Mouse (Mus musculus) layer of hippocampus, adult 9-11 months (tissue): Measurements from ENCODE around the gene Atf1.
"Not testable (repeated sequence)": the region's sequence is repeated elsewhere in the genome, so short reads cannot be mapped to it uniquely, and the experiment has no call there.

Experiments used
- DNase-seq: peaks from one replicate; pipeline ENCODE4 v3.0.0; 2022

Gene Atf1

GRCm38 (mm10) chr15:100263246-100263905 is 35.8 kb downstream of the Atf1 start:
- DNase-seq: peak; percentile 24

- no peak for DNase-seq
These were observed 38.1 kb downstream of the Atf1 start for GRCm38 (mm10) chr15:100265586-100266325.

- no peak for DNase-seq
These were observed 41.3 kb downstream of the Atf1 start for GRCm38 (mm10) chr15:100268916-100269315.

DNA sequence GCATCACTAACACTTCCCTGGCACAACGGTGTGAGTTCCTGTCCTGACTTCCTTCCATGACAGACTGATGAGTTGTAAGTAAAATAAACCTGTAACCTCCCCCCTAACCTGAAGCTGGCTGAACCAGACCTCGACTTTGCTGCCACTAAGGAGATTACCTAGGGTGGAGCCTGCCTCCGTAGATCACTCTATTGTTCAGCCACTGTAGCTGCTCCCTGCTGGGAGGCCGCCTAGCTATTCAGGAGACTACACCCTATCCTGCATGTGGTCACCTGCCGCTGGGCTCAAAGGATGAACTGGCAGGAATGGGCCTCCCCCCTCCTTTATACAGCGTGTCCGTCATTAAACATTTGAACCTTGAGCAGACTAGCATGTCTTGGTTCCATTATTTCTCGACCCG is 42.2 kb downstream of the Atf1 start:
- no peak for DNase-seq

GRCm38 (mm10) chr15:100270609-100271008 is 43.0 kb downstream of the Atf1 start:
- not testable (repeated sequence) for DNase-seq

- no peak for DNase-seq
These were observed 43.8 kb downstream of the Atf1 start for GRCm38 (mm10) chr15:100271411-100271810.

GRCm38 (mm10) chr15:100273791-100274308 is 46.2 kb downstream of the Atf1 start:
- DNase-seq: not testable (repeated sequence)

DNA sequence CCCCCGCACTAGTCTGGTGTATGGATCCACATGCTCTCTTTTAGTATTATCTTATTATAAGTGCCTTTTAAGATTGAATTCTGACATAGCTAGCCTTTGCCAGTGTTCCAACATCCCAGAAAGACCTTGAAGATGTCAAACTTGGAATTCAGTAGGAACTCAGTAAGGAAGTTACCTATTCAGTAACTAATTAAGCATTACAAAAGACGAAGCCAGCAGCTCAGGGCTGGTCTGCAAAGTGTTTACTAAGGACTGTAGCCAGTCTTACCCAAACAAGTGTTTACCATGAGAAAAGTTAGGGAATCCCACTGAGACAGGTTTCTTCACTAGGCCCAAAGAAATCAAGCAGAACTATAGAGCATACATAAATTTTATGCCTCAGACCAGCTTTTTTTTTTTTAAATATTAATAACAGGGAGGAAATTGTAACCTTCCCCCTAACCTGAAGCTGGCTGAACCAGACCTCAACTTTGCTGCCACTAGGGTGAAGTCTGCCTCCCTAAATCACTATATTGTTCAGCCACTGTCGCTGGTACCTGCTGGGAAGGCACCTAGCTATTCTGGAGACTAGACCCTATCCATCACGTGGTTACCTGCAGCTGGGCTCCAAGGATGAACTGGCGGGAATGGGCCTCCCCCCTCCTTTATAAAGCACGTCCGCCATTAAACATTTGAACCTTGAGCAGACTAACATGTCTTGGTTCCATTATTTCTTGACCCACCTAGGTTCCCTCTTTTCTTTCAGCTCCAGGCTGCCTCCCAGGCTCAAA is 47.4 kb downstream of the Atf1 start:
- no peak for DNase-seq

DNA sequence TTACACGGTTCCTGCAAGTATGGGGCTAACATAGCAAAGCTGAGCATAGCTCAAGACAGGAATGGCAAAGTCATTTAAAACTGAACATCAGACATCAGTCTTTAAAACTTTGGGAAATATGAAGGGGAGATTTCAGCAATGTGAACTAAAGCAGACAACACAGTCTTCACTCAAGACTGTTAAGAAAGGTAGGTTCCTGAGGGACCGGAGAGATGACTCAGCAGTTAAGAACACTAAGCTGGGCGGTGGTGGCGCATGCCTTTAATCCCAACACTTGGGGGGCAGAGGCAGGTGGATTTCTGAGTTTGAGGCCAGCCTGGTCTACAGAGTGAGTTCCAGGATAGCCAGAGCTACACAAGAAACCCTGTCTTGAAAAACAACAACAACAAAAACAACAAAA is 48.8 kb downstream of the Atf1 start:
- DNase-seq: no peak

- no peak for DNase-seq
These were observed 50.0 kb downstream of the Atf1 start for GRCm38 (mm10) chr15:100277586-100277985.

DNA sequence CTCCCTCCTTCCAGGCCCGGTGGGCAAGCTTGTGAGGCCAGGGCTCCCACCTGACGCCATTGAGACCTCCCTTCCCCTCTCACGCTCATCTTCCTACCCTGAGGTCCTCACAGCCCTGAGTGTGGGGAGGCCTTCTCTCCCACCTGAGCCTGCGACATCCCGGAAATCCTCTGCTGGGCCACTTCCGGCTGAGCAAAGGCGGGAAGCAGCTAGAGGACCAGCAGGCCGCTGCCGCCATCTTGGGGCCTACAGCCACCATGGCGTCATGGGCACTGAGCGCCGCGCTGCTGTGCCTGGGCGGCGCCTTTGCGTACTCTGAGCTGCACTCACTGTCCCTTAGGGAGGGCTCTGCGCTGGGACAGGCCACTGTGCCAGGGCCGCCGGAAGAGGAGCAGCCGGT is 53.0 kb downstream of the Atf1 start, which contains the start of gene Tmprss12:
Tmprss12 (plus strand) TSS at position 212 of the 400 bp plus-strand sequence.
- no peak for DNase-seq

GRCm38 (mm10) chr15:100288980-100289379 is 61.4 kb downstream of the Atf1 start:
- DNase-seq: no peak

DNA sequence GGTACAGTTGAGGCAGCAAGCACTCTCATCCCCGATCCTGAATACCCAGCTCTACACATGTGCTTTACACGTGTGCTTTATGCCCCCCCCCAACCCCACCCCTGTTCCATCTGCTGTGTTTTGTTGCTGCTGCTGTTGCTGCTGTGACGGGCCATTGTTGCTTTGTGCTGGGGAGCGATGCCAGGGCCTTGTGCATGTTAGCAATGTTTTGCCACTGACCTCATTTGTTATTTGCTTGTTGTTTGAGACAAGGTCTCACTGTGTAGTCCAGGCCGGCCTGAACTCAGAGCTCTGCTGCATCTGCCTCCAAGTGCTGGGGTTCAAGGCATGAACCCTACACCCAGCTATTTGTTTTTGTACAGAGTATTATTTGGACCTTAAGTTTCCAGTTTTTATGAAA is 63.2 kb downstream of the Atf1 start:
- peak; percentile 84 for DNase-seq

DNA sequence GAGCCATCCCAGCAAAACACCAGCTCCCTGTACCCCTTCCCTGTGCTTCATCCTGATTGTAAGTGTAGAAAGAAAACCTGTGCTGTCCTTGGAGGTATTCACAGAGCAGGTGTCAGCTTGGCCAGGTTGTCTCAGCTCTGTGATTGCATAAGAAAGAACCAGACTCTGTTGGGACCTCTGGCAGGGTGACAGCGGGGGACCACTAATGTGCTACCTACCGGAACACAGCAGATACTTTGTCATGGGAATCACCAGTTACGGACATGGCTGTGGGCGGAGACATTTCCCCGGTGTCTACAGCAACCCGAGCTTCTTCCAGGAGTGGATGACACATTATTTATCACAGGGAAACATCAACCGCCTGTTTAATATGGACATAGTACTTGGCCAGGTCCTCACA is 64.7 kb downstream of the Atf1 start:
- DNase-seq: no peak

DNA sequence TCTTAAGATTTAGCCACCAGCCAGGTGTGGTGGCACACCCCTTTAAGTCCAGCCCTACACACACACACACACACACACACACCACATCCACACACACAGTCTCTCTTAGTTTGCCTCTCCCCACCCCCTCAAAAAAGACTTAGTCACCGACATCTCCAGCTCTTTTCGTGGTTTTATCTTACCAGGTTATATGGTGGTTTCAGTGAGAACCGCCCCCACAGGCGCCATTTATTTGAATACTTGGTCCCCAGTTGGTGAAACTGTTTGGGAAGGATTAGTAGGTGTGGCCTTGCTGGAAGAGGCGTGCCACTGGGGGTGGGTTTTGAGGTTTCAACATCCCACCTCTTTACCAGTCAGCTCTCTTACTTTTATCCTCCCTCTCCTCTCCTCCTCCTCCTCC is 70.2 kb downstream of the Atf1 start:
- no peak for DNase-seq

- no peak for DNase-seq
These were observed 72.9 kb downstream of the Atf1 start for GRCm38 (mm10) chr15:100300499-100300898.

- DNase-seq: no peak
These were observed 73.9 kb downstream of the Atf1 start for GRCm38 (mm10) chr15:100301556-100301955.

- DNase-seq: no peak
These were observed 75.9 kb downstream of the Atf1 start for GRCm38 (mm10) chr15:100303428-100304018.

- peak; percentile 87 for DNase-seq
These were observed 76.7 kb downstream of the Atf1 start, which contains the start of gene Mettl7a1 for GRCm38 (mm10) chr15:100304019-100304991. TSS of gene Mettl7a1 (plus strand) at chr15:100304140.

DNA sequence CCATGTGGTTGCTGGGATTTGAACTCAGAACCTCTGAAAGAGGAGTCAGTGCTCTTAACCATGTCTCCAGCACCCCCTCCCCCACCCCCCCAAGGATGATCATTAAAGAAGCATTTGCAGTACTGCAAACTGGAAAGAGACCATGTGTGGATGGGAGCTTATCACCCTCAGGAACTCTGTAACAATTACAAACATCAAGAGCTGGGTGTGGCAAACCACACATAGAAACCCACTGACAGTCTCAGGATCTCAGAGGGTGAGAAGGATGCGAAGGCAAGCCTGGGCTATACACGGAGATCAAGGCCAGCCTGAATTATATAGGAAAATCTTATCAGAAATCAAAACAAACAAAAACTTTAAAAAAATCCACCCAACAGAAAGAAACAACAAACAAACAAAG is 78.6 kb downstream of the Atf1 start:
- DNase-seq: no peak

DNA sequence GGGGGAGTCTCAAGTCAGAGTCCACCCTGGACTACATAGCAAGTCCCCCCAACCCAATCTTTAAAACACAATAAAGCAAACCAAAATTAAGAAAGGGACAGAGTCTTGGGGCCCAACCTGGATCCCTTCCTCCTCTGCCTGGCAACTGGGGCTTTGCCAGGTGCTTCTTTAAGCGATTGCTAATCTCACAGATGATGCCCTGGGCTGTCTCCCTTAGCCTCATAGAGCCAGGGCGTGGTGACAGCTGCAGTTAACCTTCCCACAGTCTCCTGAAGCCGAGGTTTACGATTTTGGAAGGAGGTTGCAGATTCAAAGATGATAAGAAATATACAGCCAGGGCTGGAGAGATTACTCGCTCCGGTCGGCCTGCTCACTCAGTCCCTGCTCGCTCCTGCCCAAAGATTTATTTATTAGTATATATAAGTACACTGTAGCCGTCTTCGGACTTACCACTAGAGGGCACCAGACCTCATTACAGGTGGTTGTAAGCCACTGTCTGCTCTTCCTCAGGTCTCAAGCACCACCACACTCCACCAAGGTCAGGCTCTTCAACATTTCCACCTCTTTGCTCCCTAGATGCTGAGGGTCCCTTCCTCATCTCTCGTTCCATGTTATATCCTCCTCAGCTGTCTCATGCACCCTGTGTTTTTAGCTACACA is 79.9 kb downstream of the Atf1 start:
- DNase-seq: not testable (repeated sequence)
